Mouse (Mus musculus) E14TG2a.4 (cell line): ENCODE data around the gene Cxcr5.

ENCODE experiments used
- CTCF ChIP-seq: conservative IDR thresholded peaks from 2 replicates; pipeline ENCODE4 v1.5.1; 2014; ENCODE audit warnings: low read length
- NANOG ChIP-seq: IDR thresholded peaks from 2 replicates; pipeline ENCODE4 v1.6.1; 2014; ENCODE audit warnings: borderline replicate concordance, low read length, mixed read lengths
- POU5F1 ChIP-seq: IDR thresholded peaks from 2 replicates; pipeline ENCODE4 v1.6.1; 2014; ENCODE audit warnings: low read length, borderline replicate concordance

GRCm38 (mm10) chr9:44502006-44502405, 59.7 kb downstream of the Cxcr5 start:
- TF ChIP-seq CTCF (peak; percentile 94), POU5F1 (no peak), NANOG (no peak)
